16 mouse cellular contexts compared by ENCODE assay signal in the genomic region with DNA sequence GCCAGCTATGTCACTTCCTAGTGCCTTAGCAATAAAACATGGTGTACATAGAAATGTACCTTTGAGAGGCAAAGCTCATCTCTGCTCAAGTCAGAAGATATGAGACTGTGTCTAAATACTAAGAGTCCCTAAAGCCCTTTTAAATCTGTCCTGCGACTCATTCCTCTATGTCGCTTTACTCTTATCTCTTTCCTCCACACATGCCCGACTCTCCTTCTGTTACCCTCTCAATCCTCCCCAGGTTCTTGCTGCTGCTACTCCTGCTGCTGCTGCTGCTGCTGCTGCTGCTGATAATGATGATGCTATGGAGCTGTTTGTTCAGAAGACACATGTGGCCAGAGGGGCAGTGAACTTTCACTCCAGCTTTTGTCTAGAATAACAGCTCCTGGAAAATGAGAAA. TPM values are rescaled to one million over a fixed set of nuclear protein-coding genes. Genes with fewer than 3 reads are reported as not detected.
"Had no signal": no experiment of that assay in that cellular context is flagged by ENCODE, and none has a peak within 500 bp of the region (broad histone marks: within the 10 kb centered on the region; RNA-seq: fewer than 3 reads in every experiment).

No protein-coding gene starts in this region.

- DNase-seq: retina, postnatal 1 day; right cerebral cortex, adult 18-20 months; right cerebral cortex, postnatal 14 days; right cerebral cortex, postnatal 25 days; right cerebral cortex, postnatal 4 days; spleen, adult 18-20 months; thymus, adult 18-20 months; thymus, adult 2 months; thymus, postnatal 14 days; thymus, postnatal 25 days; thymus, postnatal 36 days; thymus, postnatal 4 days had no signal

- H3K9me3 ChIP-seq: neural tube, embryonic 13.5 days; neural tube, embryonic 15.5 days; stomach, embryonic 15.5 days had no signal

- H3K4me3 ChIP-seq: neural tube, embryonic 13.5 days; neural tube, embryonic 15.5 days; stomach, embryonic 15.5 days had no signal

- H3K27me3 ChIP-seq: neural tube, embryonic 13.5 days; neural tube, embryonic 15.5 days; stomach, embryonic 15.5 days had no signal

- H3K4me1 ChIP-seq: stomach, embryonic 15.5 days had no signal

- H3K36me3 ChIP-seq: neural tube, embryonic 13.5 days; neural tube, embryonic 15.5 days; stomach, embryonic 15.5 days had no signal

RNA-seq across cellular contexts. Expression of gene Col12a1, which starts 31.4 kb away (rescaled TPM):
- total RNA-seq: neutrophil, adult 5-6 weeks had no signal
